Mouse (Mus musculus) stomach, embryonic 15.5 days (tissue): Measurements from ENCODE around the gene Tspan18. TPM values are rescaled to one million over a fixed set of nuclear protein-coding genes. Genes with fewer than 3 reads are reported as not detected.

Experiments
- ATAC-seq: fragments of 200-750 bp; cut with Nextera tagmentation; 2 replicates; pipeline ENCODE4 v1.8.0; 2017; ENCODE audit warnings: low read depth, moderate number of reproducible peaks, moderate TSS enrichment; ENCODE audit not compliant: insufficient read depth, low FRiP score
- H3K27ac ChIP-seq: fragments of 300-500 bp; sonication (generic); 2 replicates; pipeline ENCODE4 v1.5.1; 2015; ENCODE audit warnings: mild to moderate bottlenecking, inconsistent platforms
- H3K27me3 ChIP-seq: fragments of 300-500 bp; sonication (generic); replicated peaks from 2 replicates; pipeline ENCODE4 v1.6.1; 2015; ENCODE audit warnings: inconsistent platforms
- H3K36me3 ChIP-seq: fragments of 300-500 bp; sonication (generic); 2 replicates; pipeline ENCODE4 v1.6.1; 2015; ENCODE audit warnings: inconsistent platforms
- H3K4me1 ChIP-seq: fragments of 300-500 bp; sonication (generic); 2 replicates; pipeline ENCODE4 v1.6.1; 2015; ENCODE audit warnings: inconsistent platforms
- H3K4me2 ChIP-seq: fragments of 300-500 bp; sonication (generic); 2 replicates; pipeline ENCODE4 v1.6.1; 2015; ENCODE audit warnings: mild to moderate bottlenecking, inconsistent platforms
- H3K4me3 ChIP-seq: fragments of 300-500 bp; sonication (generic); replicated peaks from 2 replicates; pipeline ENCODE4 v1.5.1; 2015; ENCODE audit warnings: inconsistent platforms
- H3K9ac ChIP-seq: fragments of 300-500 bp; sonication (generic); 2 replicates; pipeline ENCODE4 v1.6.1; 2015; ENCODE audit warnings: inconsistent platforms
- H3K9me3 ChIP-seq: fragments of 300-500 bp; sonication (generic); 2 replicates; pipeline ENCODE4 v1.6.1; 2016; ENCODE audit warnings: inconsistent platforms
- WGBS: fragments of 180-500 bp; shearing (Covaris S2); methylation state at CpG from one replicate; pipeline ENCODE4 v1.1.7; 2015; 5-methylcytosine and 5-hydroxymethylcytosine counted together
- polyA plus RNA-seq: library from polyadenylated mRNA; unstranded; fragments of >200 nt; fragmentation: Nextera tagmentation; extraction: Ambion mirVana; gene quantifications from 2 replicates; pipeline ENCODE4 v1.2.1, GENCODE M21; 2015

Tspan18 gene
- 20.0 and 20.8 TPM in 2 replicates for polyA plus RNA-seq

DNA sequence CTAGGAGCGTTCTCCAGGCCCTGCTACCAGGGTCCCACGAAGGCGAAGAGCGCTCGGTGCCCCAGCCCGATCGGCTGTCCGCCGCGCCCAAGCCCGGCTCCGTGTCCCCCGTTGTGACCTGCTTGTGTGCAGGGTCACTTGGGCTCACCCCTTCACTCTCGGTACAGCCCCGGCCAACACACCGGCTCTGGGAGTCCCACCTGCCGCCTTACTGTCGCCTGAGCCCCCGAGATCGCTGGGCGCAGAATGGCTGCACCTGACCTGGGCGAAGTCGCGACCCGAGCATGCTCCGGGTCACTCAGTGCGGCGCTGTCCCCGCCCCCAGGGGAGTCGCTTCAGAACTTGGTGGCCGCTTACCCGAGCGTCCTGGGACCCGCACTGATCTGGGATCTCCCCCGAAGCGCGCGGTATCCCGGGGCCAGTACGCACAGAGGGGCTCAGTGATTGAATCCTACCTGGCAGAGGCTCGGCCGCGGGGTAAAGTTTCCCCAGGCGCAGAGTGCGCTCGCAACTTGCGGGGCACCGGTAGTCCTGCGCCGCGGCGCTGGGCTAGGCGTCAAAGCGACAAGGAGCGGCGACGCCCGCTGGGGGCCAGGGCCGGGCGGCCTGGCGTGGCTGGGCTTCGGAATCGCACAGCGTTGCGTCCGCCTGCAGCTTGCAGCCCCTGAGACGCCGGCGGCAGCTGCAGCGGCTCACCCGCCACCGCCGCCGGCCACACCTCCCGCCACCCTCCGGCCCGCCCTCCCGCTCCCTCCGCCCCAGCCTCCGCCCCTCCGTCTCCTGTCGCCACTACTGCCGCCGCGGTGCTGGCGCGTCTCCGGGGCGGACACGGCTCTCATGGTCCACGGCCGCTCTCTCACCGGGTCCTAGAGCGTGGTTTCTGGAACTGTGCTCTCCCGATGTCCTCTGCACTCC, at the start of gene Tspan18:
Tspan18 (minus strand) TSS at position 689 of the 915 bp plus-strand sequence.
- peak; percentile 68 for ATAC-seq
- Histone ChIP-seq H3K36me3 (no peaks in the 10 kb centered on the region), H3K27me3 (no peaks in the 10 kb centered on the region), H3K9me3 (no peaks in the 10 kb centered on the region), H3K4me3 (peak within 1 kb of the TSS; percentile 67), H3K4me1 (0 out of 2 replicates have a peak, but pooled peaks cover 12% of the 10 kb centered on the region), H3K9ac (peak within 1 kb of the TSS; percentile 54), H3K4me2 (peak within 1 kb of the TSS; percentile 99), H3K27ac (peak within 1 kb of the TSS; percentile 75)
- under 1% methylated on average over 94 of the region's 95 CpGs for WGBS

DNA sequence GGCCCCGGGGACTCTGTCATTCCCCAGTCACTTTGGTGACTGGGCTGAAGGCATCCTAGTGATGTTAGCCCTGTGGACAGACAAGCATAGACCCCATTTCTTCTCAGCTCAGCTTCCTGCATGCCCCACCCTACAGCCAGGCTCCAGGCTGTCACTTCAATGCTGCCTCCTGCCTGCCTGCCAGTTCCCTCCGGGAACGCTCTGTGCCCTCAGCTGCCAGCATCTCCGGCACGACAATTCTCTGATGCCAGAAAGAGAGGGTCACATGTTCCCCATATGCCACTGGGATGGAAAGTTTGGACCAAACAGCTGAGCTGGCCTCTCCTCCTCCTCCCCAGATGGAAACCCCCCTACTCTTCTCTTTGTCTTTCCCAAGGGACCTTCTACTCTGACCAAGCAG, 49.5 kb upstream of the Tspan18 start:
- peaks cover 3% of the 10 kb centered on the region; the same call in 1 of the 2 replicates for H3K4me1 ChIP-seq
- WGBS = 79% methylated on average over 5 of the region's 5 CpGs
- H3K36me3 ChIP-seq = no peaks in the 10 kb centered on the region
- H3K9ac ChIP-seq = no peak overlapping the region
- no peak overlapping the region for H3K4me3 ChIP-seq
- H3K27me3 ChIP-seq = no peaks in the 10 kb centered on the region
- no peak overlapping the region for H3K4me2 ChIP-seq
- no peak for ATAC-seq
- H3K27ac ChIP-seq = no peak overlapping the region
- no peaks in the 10 kb centered on the region for H3K9me3 ChIP-seq

DNA sequence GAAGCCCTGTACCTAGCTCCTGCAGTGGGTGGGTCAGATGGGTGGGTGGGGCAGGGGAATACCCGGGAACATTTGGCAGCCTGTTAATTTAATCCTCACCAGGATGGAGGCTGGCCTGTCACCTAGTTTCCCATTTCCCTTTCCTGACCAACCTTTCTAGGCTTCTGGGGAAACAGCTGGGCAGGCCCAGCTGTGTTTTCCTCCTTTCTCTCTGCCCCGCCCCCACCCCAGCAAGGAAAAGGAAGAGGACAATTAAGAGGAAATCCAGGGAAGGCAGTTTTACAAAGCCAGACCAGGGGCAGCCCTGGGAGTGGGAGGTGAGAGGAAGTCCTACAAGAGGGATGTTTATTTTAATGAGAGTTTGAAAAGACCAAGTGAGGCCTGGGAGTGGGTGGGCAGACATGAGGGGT, 46.4 kb upstream of the Tspan18 start:
- H3K27ac ChIP-seq = no peak overlapping the region
- 21% methylated on average over 2 of the region's 2 CpGs for WGBS

DNA sequence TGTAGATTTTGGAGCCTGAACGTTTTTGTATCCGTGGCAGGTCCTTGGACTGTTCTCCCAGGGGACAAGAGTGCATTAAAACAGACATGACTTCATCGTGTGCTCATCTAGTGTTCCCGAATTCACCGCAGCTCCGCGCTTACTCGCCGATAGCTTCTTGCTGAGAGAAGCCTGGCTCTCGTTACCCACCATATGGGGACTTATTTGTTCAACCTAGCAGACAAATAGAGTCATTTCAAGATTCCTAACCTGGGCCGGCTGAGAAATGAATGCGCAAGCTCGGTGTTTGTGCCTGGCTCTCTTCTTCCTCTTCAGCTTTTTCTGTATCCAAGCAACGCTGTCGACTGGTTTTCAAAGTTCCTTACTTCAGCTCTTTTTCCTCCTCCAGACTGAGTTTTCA, 43.5 kb upstream of the Tspan18 start:
- no peak overlapping the region for H3K4me2 ChIP-seq
- 60% methylated on average over 15 of the region's 15 CpGs for WGBS
- no peaks in the 10 kb centered on the region for H3K36me3 ChIP-seq

More for the DNA sequence above, 46.4 kb upstream of the Tspan18 start:
- ATAC-seq = no peak
- H3K9me3 ChIP-seq = no peaks in the 10 kb centered on the region
- H3K27me3 ChIP-seq = no peaks in the 10 kb centered on the region
- no peak overlapping the region for H3K9ac ChIP-seq
- H3K36me3 ChIP-seq = no peaks in the 10 kb centered on the region
- H3K4me1 ChIP-seq = peaks cover 3% of the 10 kb centered on the region; the same call in 1 of the 2 replicates
- no peak overlapping the region for H3K4me2 ChIP-seq
- H3K4me3 ChIP-seq = no peak overlapping the region

DNA sequence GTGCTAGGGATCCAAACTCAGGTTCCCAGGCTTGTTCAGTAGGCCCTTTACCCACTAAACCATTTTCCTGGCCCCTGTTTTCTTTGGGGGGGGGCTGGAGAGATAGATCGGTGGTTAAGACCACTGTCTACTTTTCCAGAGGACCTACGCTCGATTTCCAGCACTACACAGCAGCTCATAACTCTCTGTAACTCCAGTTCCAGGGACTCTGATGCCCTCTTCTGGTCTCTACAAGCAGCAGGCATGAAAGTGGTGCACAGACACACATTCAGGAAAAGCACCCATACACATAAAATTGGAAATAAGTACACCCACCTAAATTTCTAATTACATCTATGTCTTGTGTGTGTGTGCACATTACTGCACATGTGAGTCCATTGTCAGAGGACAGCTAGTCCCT, 42.9 kb upstream of the Tspan18 start:
- Histone ChIP-seq H3K36me3 (no peaks in the 10 kb centered on the region), H3K9ac (no peak overlapping the region), H3K4me1 (no peaks in the 10 kb centered on the region), H3K4me3 (no peak overlapping the region), H3K9me3 (no peaks in the 10 kb centered on the region), H3K27ac (no peak overlapping the region), H3K4me2 (no peak overlapping the region), H3K27me3 (no peaks in the 10 kb centered on the region)
- 90% methylated on average over 3 of the region's 3 CpGs for WGBS
- no peak for ATAC-seq

More for the DNA sequence above, 43.5 kb upstream of the Tspan18 start:
- Histone ChIP-seq H3K9me3 (no peaks in the 10 kb centered on the region), H3K4me3 (no peak overlapping the region), H3K27me3 (no peaks in the 10 kb centered on the region), H3K4me1 (peaks cover 3% of the 10 kb centered on the region; the same call in 1 of the 2 replicates), H3K9ac (no peak overlapping the region), H3K27ac (no peak overlapping the region)
- ATAC-seq = no peak

DNA sequence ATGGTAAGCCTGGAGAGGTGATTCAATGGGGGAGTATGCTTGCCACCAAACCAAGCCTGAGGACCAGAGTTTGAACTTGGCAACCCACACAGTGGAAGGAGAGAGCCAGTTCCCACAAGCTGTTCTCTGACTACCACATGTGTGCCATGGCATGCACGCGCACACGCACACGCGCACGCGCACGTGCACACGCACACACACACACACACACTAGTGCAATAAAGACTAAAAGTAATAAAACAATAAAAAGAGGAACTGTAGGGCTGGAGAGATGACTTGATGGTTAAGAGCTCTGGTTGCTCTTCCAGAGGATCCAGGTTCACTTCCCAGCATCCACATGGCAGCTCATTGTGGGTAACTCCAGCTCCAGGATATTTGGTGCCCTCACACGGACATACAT, 38.6 kb upstream of the Tspan18 start:
- no peak overlapping the region for H3K4me2 ChIP-seq
- H3K36me3 ChIP-seq = no peaks in the 10 kb centered on the region
- H3K4me3 ChIP-seq = no peak overlapping the region
- no peak overlapping the region for H3K27ac ChIP-seq
- WGBS = 96% methylated on average over 10 of the region's 10 CpGs
- no peak for ATAC-seq
- H3K4me1 ChIP-seq = no peaks in the 10 kb centered on the region
- no peaks in the 10 kb centered on the region for H3K27me3 ChIP-seq
- H3K9me3 ChIP-seq = no peaks in the 10 kb centered on the region
- H3K9ac ChIP-seq = no peak overlapping the region

DNA sequence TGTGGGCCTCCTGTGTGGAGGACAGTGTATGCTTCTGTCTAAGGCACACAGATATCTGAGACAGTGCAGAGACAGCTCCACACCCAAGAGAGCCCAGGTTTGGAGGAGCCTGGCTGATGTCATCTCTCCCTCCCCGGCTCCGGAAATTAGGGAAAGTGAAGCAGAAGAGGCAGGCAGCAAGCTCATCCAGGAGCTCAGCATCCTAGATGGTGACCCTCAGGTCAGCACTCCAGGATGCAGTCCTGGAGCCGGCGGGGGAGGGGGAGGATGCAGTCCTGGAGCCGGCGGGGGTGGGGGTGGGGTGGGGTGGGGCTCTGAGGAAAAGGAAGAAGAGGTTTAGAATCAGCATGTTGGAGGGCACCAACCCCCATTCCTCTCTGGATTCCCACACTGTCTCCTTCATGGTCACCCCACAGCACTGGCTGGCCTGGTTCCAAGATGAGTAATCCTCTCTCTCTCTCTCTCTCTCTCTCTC, 37.8 kb upstream of the Tspan18 start:
- Histone ChIP-seq H3K36me3 (no peaks in the 10 kb centered on the region), H3K9ac (no peak overlapping the region), H3K27ac (no peak overlapping the region), H3K4me1 (no peaks in the 10 kb centered on the region), H3K27me3 (no peaks in the 10 kb centered on the region), H3K4me2 (no peak overlapping the region), H3K9me3 (no peaks in the 10 kb centered on the region), H3K4me3 (no peak overlapping the region)
- WGBS = 8% methylated on average over 5 of the region's 6 CpGs
- ATAC-seq = no peak

DNA sequence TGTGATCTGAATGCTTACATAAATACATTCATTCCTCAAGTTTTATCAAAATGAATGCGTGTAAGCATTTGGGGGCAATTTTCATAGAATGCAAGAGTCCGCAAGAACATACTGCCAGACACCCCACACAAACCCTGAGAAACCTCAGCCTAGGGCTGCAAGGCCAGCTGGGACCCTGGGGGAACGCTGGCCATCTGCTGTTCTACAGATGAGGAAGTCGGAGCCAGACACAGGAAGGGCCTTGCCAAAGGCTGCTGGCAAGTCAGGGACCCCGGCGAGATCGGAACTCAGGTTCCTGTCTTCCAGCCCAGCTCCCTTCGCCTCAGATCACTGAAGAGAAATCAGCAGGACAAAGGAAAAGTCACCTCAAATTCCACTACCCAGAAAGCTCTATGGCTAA, 34.6 kb upstream of the Tspan18 start:
- Histone ChIP-seq H3K36me3 (no peaks in the 10 kb centered on the region), H3K27me3 (no peaks in the 10 kb centered on the region), H3K9me3 (no peaks in the 10 kb centered on the region), H3K27ac (no peak overlapping the region), H3K9ac (no peak overlapping the region), H3K4me1 (no peaks in the 10 kb centered on the region), H3K4me3 (no peak overlapping the region), H3K4me2 (no peak overlapping the region)
- ATAC-seq = no peak
- WGBS = 62% methylated on average over 8 of the region's 8 CpGs

DNA sequence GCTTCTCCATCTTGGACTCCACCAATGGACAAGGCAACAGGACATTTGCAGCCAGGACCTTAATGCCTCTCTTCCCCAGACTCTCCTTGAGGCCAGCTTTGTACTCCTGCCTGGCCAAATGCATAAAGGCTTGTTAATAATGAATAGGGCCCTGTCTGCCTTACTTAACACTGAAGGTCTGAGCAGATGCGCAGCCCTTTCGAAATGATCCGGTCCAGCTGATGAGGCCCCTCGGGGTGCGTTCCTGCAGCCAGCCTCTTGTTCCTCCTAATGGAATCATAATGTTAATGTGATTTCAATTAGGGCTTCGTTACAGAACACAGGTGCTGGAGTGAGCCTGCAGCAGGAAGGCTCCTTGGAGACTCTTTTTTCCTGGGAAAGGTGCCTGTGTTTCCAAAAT, 33.7 kb upstream of the Tspan18 start:
- Histone ChIP-seq H3K9me3 (no peaks in the 10 kb centered on the region), H3K27ac (no peak overlapping the region), H3K4me3 (no peak overlapping the region), H3K4me1 (no peaks in the 10 kb centered on the region), H3K4me2 (no peak overlapping the region), H3K9ac (no peak overlapping the region), H3K27me3 (no peaks in the 10 kb centered on the region), H3K36me3 (no peaks in the 10 kb centered on the region)
- ATAC-seq = no peak
- WGBS = 61% methylated on average over 6 of the region's 6 CpGs

DNA sequence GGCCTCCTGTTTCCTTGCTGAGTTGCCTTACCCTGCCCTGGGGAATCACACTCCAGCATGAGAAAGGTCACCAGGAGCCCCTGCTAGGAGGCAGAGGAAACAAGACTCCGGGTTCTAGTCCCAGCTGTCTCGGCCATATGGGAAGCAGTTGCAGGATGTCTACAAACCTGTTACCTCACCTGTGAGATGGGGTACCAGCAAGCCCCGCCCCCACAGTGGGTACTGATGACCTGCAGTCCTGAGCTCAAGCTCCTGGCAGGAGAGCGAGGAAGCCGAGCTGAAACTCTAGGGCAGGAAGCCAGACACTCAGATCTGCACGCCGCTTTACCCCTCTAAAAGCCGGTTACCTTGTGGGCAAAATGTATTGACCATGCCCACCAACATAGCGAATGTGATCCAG, 31.1 kb upstream of the Tspan18 start:
- Histone ChIP-seq H3K27me3 (no peaks in the 10 kb centered on the region), H3K4me1 (no peaks in the 10 kb centered on the region), H3K9me3 (no peaks in the 10 kb centered on the region), H3K4me2 (no peak overlapping the region), H3K27ac (no peak overlapping the region), H3K4me3 (no peak overlapping the region), H3K9ac (no peak overlapping the region), H3K36me3 (no peaks in the 10 kb centered on the region)
- 65% methylated on average over 9 of the region's 9 CpGs for WGBS
- ATAC-seq = no peak

DNA sequence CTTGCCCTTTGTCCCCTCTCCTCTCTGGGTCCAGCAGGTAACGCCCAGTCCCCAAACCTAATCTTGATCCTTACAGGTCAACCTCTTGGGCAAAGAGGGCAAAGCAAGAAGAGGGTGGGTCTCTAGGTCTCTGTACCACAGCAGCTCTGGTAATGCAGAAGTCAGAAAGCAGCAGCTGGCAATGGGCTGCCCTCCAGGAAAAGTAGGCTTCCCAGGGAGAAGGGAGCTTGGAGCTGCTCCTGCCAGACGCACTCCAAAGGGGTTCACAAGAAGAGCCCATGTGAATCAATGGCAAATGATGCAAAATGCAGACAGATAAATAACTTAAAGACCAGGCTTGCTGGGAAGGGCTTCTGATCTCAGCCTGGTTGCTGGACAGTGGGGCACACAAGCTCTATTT, 30.6 kb upstream of the Tspan18 start:
- no peak overlapping the region for H3K4me3 ChIP-seq
- H3K36me3 ChIP-seq = no peaks in the 10 kb centered on the region
- WGBS = 75% methylated on average over 2 of the region's 2 CpGs
- H3K9me3 ChIP-seq = no peaks in the 10 kb centered on the region
- H3K9ac ChIP-seq = no peak overlapping the region
- no peaks in the 10 kb centered on the region for H3K27me3 ChIP-seq
- no peaks in the 10 kb centered on the region for H3K4me1 ChIP-seq
- ATAC-seq = no peak
- no peak overlapping the region for H3K4me2 ChIP-seq
- H3K27ac ChIP-seq = no peak overlapping the region

DNA sequence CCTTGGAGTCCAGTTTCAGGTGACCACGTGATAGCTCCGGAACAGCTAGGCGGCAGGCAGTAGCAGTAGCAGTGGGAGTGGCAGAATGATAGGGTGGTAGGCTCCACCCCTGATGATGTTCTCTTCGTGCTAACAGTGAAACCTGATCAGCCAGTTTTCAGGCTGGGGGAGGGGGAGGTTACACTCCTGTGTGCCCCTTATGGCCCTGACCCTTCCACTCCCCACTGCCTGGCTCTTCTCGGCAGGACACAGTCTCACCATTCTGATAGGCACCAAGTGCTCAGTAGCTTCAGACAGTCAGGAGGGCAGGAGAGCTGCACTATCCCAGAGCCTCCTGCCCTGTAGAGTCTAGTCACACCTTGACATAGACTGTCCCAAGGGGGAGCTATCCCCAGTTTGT, 27.1 kb upstream of the Tspan18 start:
- H3K36me3 ChIP-seq = no peaks in the 10 kb centered on the region
- peak; percentile 54; the same call in 1 of the 2 replicates for ATAC-seq
- no peaks in the 10 kb centered on the region for H3K27me3 ChIP-seq
- H3K4me1 ChIP-seq = no peaks in the 10 kb centered on the region
- no peaks in the 10 kb centered on the region for H3K9me3 ChIP-seq
- H3K4me2 ChIP-seq = no peak overlapping the region
- no peak overlapping the region for H3K9ac ChIP-seq
- H3K27ac ChIP-seq = no peak overlapping the region
- 12% methylated on average over 5 of the region's 5 CpGs for WGBS
- H3K4me3 ChIP-seq = no peak overlapping the region
